Mouse (Mus musculus) liver, adult 2 months (tissue): ENCODE measurements around the gene Prdx4. TPM values are rescaled to one million over a fixed set of nuclear protein-coding genes. Genes with fewer than 3 reads are reported as not detected.
"Not testable (repeated sequence)": the region's sequence is repeated elsewhere in the genome, so short reads cannot be mapped to it uniquely, and the experiment has no call there.

Source experiments
- DNase-seq: peaks from one replicate; pipeline ENCODE4 v3.0.0-alpha.2; 2011; ENCODE audit warnings: low read depth, low spot score; ENCODE audit errors: extremely low read depth
- H3K27ac ChIP-seq: fragments of 200-500 bp; replicated peaks from 2 replicates; pipeline ENCODE4 v1.5.1; 2012; ENCODE audit warnings: low read depth, mild to moderate bottlenecking, control low read depth, inconsistent platforms, low read length; ENCODE audit not compliant: insufficient read depth
- H3K27me3 ChIP-seq: fragments of 200-500 bp; 2 replicates; pipeline ENCODE4 v1.6.1; 2012; ENCODE audit warnings: mild to moderate bottlenecking, moderate library complexity, low read length, inconsistent platforms; ENCODE audit not compliant: control insufficient read depth, insufficient read depth
- H3K36me3 ChIP-seq: fragments of 200-500 bp; 2 replicates; pipeline ENCODE4 v1.6.1; 2012; ENCODE audit warnings: low read length, inconsistent platforms; ENCODE audit not compliant: control insufficient read depth, insufficient read depth
- H3K4me1 ChIP-seq: fragments of 200-500 bp; 2 replicates; pipeline ENCODE4 v1.6.1; 2011; ENCODE audit warnings: low read length; ENCODE audit not compliant: control insufficient read depth, insufficient read depth
- H3K4me3 ChIP-seq: fragments of 200-500 bp; 2 replicates; pipeline ENCODE4 v1.5.1; 2011; ENCODE audit warnings: low read depth, mild to moderate bottlenecking, control low read depth, low read length, moderate library complexity; ENCODE audit not compliant: insufficient read depth
- H3K79me2 ChIP-seq: fragments of 200-500 bp; 2 replicates; pipeline ENCODE4 v1.6.1; 2012; ENCODE audit warnings: inconsistent platforms, mild to moderate bottlenecking, low read length, moderate library complexity; ENCODE audit not compliant: control insufficient read depth, insufficient read depth
- H3K9ac ChIP-seq: fragments of 200-500 bp; 2 replicates; pipeline ENCODE4 v1.6.1; 2012; ENCODE audit warnings: low read depth, mild to moderate bottlenecking, control low read depth, inconsistent platforms, low read length
- CTCF ChIP-seq: fragments of 200-500 bp; IDR thresholded peaks from 2 replicates; pipeline ENCODE4 v1.5.1; 2011; ENCODE audit warnings: low read depth, low read length, control low read depth
- POLR2A ChIP-seq: fragments of 200-500 bp; IDR thresholded peaks from 2 replicates; pipeline ENCODE4 v1.6.1; 2011; ENCODE audit warnings: low read length, control low read depth; ENCODE audit not compliant: insufficient read depth; ENCODE audit errors: extremely low read depth
- WGBS: fragments of 180-500 bp; shearing (Covaris S2); methylation state at CpG from one replicate; pipeline ENCODE4 v1.1.7; 2018; 5-methylcytosine and 5-hydroxymethylcytosine counted together
- polyA plus RNA-seq: library from polyadenylated mRNA; depleted of rRNA; stranded (reverse); fragments of >200 nt; gene quantifications from 2 replicates; pipeline ENCODE4 v1.2.3, GENCODE M21; 2012; rRNA removed
- total RNA-seq: library from RNA; depleted of rRNA; stranded (reverse); fragments of >200 nt; gene quantifications from 2 replicates; pipeline ENCODE4 v1.2.3, GENCODE M21; 2014; rRNA removed

The Prdx4 gene
- total RNA-seq: 265 and 298 TPM in 2 replicates
- polyA plus RNA-seq: 142 and 172 TPM in 2 replicates

DNA sequence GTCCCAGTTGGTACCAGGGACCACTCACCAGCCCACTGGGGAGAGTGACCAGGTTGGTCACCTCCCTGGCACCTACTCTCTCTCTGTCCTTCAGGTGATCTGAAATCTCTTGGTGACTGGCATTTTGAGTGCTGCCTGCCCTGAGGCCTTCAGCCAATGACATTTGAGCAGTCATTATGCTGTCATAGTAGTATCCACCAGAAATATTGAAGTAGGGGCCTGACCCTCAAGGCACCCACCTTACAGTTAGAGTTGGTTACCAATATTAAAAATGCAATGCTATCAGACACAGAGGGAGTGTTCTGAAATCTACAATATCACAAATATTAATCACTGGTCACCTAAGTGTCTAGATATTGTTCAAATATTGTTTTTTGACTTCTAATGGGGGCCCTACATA lies at the start of gene Prdx4:
TSS of gene Prdx4 (minus strand) at position 101 of the 400 bp plus-strand sequence.
- TF ChIP-seq CTCF (no peak), POLR2A (no peak)
- Histone ChIP-seq H3K36me3 (no peaks in the 10 kb centered on the region), H3K79me2 (no peaks in the 10 kb centered on the region), H3K4me3 (no peak within 1 kb of the TSS), H3K9ac (no peak within 1 kb of the TSS), H3K27ac (no peak within 1 kb of the TSS), H3K4me1 (no peaks in the 10 kb centered on the region), H3K27me3 (no peaks in the 10 kb centered on the region)
- DNase-seq: no peak

DNA sequence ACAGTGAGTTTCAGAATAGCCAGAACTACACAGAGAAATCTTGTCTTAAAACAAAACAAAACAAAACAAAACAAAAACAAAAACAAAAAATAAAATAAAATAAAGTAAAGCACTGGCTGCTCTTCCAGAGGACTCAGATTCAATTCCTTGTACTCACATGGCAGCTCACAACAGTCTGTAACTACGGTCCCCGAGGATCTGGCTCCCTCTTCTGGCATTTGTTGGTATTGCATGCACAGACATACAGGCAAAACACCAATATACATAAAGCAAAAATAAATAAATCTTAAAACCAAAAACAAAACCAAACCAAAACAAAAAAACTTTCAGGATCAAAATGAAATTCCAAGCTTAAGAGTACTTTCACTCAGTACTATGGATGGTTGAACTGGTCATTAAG lies 36.0 kb upstream of the Prdx4 start:
- 2% methylated on average over 2 of the region's 2 CpGs for WGBS
- no peak for TF ChIP-seq POLR2A
- peak; percentile 53; the same call in 1 of the 2 replicates for TF ChIP-seq CTCF

DNA sequence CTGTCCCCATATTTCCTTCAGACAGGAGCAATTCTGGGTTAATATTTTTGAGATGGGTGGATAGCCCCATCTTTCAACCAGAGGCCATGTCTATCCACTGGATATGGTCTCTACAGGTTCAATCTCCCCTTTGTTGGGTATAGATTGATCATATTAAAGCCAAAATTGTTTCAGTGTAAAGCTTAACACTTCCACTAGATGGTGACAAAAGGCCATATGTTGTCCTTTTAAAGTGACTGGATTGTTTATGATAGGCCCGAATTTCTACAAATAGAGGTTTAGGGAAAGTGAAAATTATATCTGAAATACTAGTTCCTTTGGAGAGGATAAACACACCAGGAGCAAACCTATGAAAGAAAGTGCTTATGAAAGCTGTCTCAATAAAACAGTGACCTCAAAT lies 34.9 kb upstream of the Prdx4 start:
- Histone ChIP-seq H3K79me2 (no peaks in the 10 kb centered on the region), H3K4me1 (no peaks in the 10 kb centered on the region), H3K27me3 (no peaks in the 10 kb centered on the region), H3K36me3 (no peaks in the 10 kb centered on the region), H3K9ac (no peak overlapping the region), H3K4me3 (no peak overlapping the region), H3K27ac (no peak overlapping the region)
- 17% methylated on average over 1 of the region's 1 CpGs for WGBS
- no peak for DNase-seq
- TF ChIP-seq POLR2A (no peak), CTCF (no peak)

More for the DNA sequence above, 36.0 kb upstream of the Prdx4 start:
- no peaks in the 10 kb centered on the region for H3K79me2 ChIP-seq
- H3K9ac ChIP-seq: no peak overlapping the region
- no peak overlapping the region for H3K4me3 ChIP-seq
- H3K36me3 ChIP-seq: no peaks in the 10 kb centered on the region
- H3K4me1 ChIP-seq: no peaks in the 10 kb centered on the region
- no peak overlapping the region for H3K27ac ChIP-seq
- peak; percentile 24 for DNase-seq
- no peaks in the 10 kb centered on the region for H3K27me3 ChIP-seq

DNA sequence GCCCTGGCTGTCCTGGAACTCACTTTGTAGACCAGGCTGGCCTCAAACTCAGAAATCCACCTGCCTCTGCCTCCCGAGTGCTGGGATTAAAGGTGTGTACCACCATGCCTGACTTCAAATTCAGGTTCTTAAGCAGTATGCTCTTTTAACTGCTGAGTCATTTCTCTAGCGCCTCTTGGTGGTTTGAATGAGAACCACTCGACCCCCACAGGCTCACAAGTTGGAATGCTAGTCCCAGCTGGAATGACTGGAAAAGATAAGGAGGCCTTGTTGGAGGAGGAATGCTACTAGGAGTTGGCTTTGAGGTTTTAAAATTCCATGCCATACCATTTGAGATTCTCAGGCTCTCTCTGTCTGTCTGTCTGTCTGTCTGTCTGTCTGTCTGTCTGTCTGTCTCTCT lies 29.6 kb upstream of the Prdx4 start:
- WGBS: 73% methylated on average over 3 of the region's 3 CpGs
- not testable (repeated sequence) for H3K4me3 ChIP-seq, H3K9ac ChIP-seq, DNase-seq, H3K27ac ChIP-seq, H3K27me3 ChIP-seq, H3K4me1 ChIP-seq, H3K36me3 ChIP-seq, H3K79me2 ChIP-seq

DNA sequence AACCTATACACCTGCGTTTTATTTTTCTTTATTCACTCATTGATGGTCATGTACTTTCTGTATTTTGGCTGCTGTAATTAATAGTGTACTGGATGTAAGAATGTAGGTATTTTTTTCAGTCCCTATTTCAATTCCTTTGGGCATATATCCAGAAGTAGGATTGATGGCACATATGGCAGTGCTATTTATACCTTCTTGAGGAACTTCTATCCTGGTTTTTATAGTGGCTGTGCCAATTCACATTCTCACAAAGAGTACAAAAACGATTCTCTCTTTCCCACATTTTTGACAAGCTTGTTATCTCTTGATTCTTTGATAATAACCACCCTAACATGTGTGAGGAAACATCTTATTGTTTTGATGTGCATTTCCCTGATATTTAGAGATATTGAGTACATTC lies 24.5 kb upstream of the Prdx4 start:
- WGBS: 42% methylated on average over 2 of the region's 2 CpGs
- H3K9ac ChIP-seq: no peak overlapping the region
- TF ChIP-seq POLR2A (no peak), CTCF (no peak)
- no peak for DNase-seq
- H3K27me3 ChIP-seq: no peaks in the 10 kb centered on the region
- H3K4me3 ChIP-seq: no peak overlapping the region
- no peaks in the 10 kb centered on the region for H3K4me1 ChIP-seq
- H3K36me3 ChIP-seq: no peaks in the 10 kb centered on the region
- no peak overlapping the region for H3K27ac ChIP-seq
- no peaks in the 10 kb centered on the region for H3K79me2 ChIP-seq

DNA sequence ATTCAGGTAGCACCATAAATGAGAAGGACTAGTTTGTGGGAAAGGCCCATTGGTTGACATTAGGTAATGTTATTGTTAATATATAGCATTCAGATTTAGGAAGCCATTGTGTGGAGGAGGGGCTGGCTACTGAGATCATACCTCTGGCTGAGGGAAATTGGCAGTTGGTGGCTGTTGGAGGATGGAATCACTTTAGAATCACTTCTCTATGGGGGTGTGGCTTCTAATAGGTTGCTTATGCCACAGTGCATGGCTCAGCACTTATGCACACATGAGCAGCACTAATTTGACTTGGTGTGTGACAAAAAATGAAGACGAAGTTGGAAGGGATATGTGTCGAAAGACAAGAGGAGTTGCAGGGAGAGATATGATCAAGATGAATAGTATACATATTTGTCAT lies 5.7 kb upstream of the Prdx4 start:
- H3K9ac ChIP-seq: no peak overlapping the region
- no peak for DNase-seq
- H3K27ac ChIP-seq: no peak overlapping the region
- no peaks in the 10 kb centered on the region for H3K79me2 ChIP-seq
- no peaks in the 10 kb centered on the region for H3K4me1 ChIP-seq
- H3K27me3 ChIP-seq: no peaks in the 10 kb centered on the region
- TF ChIP-seq CTCF (no peak), POLR2A (no peak)
- 90% methylated on average over 2 of the region's 2 CpGs for WGBS
- no peak overlapping the region for H3K4me3 ChIP-seq
- no peaks in the 10 kb centered on the region for H3K36me3 ChIP-seq
